Mouse (Mus musculus) CH12.LX (cell line): Measurements from ENCODE around the gene Plekhg2. TPM values are rescaled to one million over a fixed set of nuclear protein-coding genes. Genes with fewer than 3 reads are reported as not detected.
A peak's percentile ranks its signal among the peaks of the same experiment; 100 is the strongest.

Experiments
- DNase-seq: peaks from one replicate; pipeline ENCODE4 v3.0.0-alpha.2; 2013; ENCODE audit errors: extremely low read depth
- H3K27ac ChIP-seq: 2 replicates; pipeline ENCODE4 v1.5.1; 2012; ENCODE audit warnings: low read depth, mild to moderate bottlenecking, control low read depth, moderate library complexity; ENCODE audit not compliant: insufficient read depth
- H3K27me3 ChIP-seq: replicated peaks from 2 replicates; pipeline ENCODE3; 2012; ENCODE audit warnings: inconsistent platforms
- H3K36me3 ChIP-seq, 2 experiments: replicated peaks in 1 of 2; 2 replicates each; pipeline versions ENCODE3 to v1.6.1; 2012; ENCODE audit warnings: inconsistent platforms in 1 of 2, low read length in 1 of 2, mild to moderate bottlenecking in 1 of 2, mixed read lengths in 1 of 2, moderate library complexity in 1 of 2; ENCODE audit not compliant: control insufficient read depth in 1 of 2, insufficient read depth in 1 of 2
- H3K4me1 ChIP-seq, 2 experiments: 2 replicates each; pipeline ENCODE4 v1.6.1; 2012; ENCODE audit warnings: inconsistent platforms in 1 of 2, moderate library complexity in 1 of 2; ENCODE audit not compliant: insufficient read depth in 2 of 2, control insufficient read depth in 1 of 2
- H3K4me2 ChIP-seq: 2 replicates; pipeline ENCODE4 v1.6.1; 2012; ENCODE audit warnings: low read depth, mild to moderate bottlenecking, control low read depth; ENCODE audit not compliant: poor library complexity, insufficient read depth, severe bottlenecking
- H3K4me3 ChIP-seq, 3 experiments: fragments of 150-350 bp in 1 of 3; sonication (generic) in 1 of 3; replicated peaks in 1 of 3; 2 replicates each; pipeline versions ENCODE3 to v1.5.1; 2011 to 2012; ENCODE audit warnings: low read depth in 2 of 3, low read length in 2 of 3, mild to moderate bottlenecking in 2 of 3, moderate library complexity in 2 of 3, control low read depth in 1 of 3, improper control_type of control experiment in 1 of 3, inconsistent platforms in 1 of 3, mixed read lengths in 1 of 3; ENCODE audit not compliant: poor library complexity in 1 of 3
- H3K79me2 ChIP-seq: replicated peaks from 2 replicates; pipeline ENCODE4 v1.6.1; 2012; ENCODE audit warnings: mild to moderate bottlenecking, moderate library complexity; ENCODE audit not compliant: control insufficient read depth, poor library complexity, insufficient read depth, severe bottlenecking; ENCODE audit errors: extremely low read depth
- H3K9ac ChIP-seq: 2 replicates; pipeline ENCODE4 v1.6.1; 2012; ENCODE audit warnings: low read depth, mild to moderate bottlenecking, control low read depth, moderate library complexity; ENCODE audit not compliant: insufficient read depth
- H3K9me3 ChIP-seq: replicated peaks from 2 replicates; pipeline ENCODE3; 2012; ENCODE audit warnings: low read length, inconsistent platforms, mixed read lengths
- BHLHE40 ChIP-seq: IDR thresholded peaks from 2 replicates; pipeline ENCODE4 v1.6.1; 2011; ENCODE audit warnings: mild to moderate bottlenecking, low read depth, low read length, improper control_type of control experiment
- CHD2 ChIP-seq: IDR thresholded peaks from 2 replicates; pipeline ENCODE4 v1.6.1; 2011; ENCODE audit warnings: low read length, improper control_type of control experiment
- ELF1 ChIP-seq: IDR thresholded peaks from 2 replicates; pipeline ENCODE4 v1.6.1; 2014; ENCODE audit warnings: low read depth, mild to moderate bottlenecking, inconsistent platforms, low read length, improper control_type of control experiment
- ETS1 ChIP-seq: conservative IDR thresholded peaks from 2 replicates; pipeline ENCODE4 v1.6.1; 2012; ENCODE audit warnings: low read depth, mild to moderate bottlenecking, inconsistent platforms, low read length, improper control_type of control experiment, moderate library complexity
- IRF4 ChIP-seq: IDR thresholded peaks from 2 replicates; pipeline ENCODE4 v1.6.1; 2014; ENCODE audit warnings: low read depth, mild to moderate bottlenecking, inconsistent platforms, low read length, improper control_type of control experiment
- JUN ChIP-seq: IDR thresholded peaks from 2 replicates; pipeline ENCODE4 v1.6.1; 2011; ENCODE audit warnings: low read depth, mild to moderate bottlenecking, low read length, improper control_type of control experiment, moderate library complexity; ENCODE audit not compliant: insufficient read depth
- JUND ChIP-seq: conservative IDR thresholded peaks from 2 replicates; pipeline ENCODE4 v1.6.1; 2011; ENCODE audit warnings: low read depth, low read length, improper control_type of control experiment
- MAX ChIP-seq: IDR thresholded peaks from 2 replicates; pipeline ENCODE4 v1.6.1; 2011; ENCODE audit warnings: low read length, improper control_type of control experiment
- MAZ ChIP-seq: IDR thresholded peaks from 2 replicates; pipeline ENCODE4 v1.6.1; 2012; ENCODE audit warnings: low read depth, mild to moderate bottlenecking, inconsistent platforms, low read length, improper control_type of control experiment, moderate library complexity
- MEF2A ChIP-seq: IDR thresholded peaks from 2 replicates; pipeline ENCODE4 v1.6.1; 2014; ENCODE audit warnings: low read depth, mild to moderate bottlenecking, inconsistent platforms, low read length, improper control_type of control experiment, borderline replicate concordance
- POLR2A ChIP-seq: IDR thresholded peaks from 2 replicates; pipeline ENCODE4 v1.6.1; 2011; ENCODE audit warnings: low read depth, mild to moderate bottlenecking, improper control_type of control experiment, low read length
- POLR2AphosphoS2 ChIP-seq: IDR thresholded peaks from 2 replicates; pipeline ENCODE4 v1.6.1; 2011; ENCODE audit warnings: low read depth, low read length, improper control_type of control experiment
- RCOR1 ChIP-seq: conservative IDR thresholded peaks from 2 replicates; pipeline ENCODE4 v1.6.1; 2012; ENCODE audit warnings: low read depth, mild to moderate bottlenecking, inconsistent platforms, low read length, improper control_type of control experiment
- TBP ChIP-seq: conservative IDR thresholded peaks from 2 replicates; pipeline ENCODE4 v1.6.1; 2011; ENCODE audit warnings: low read depth, low read length, improper control_type of control experiment
- TCF12 ChIP-seq: IDR thresholded peaks from 2 replicates; pipeline ENCODE4 v1.6.1; 2014; ENCODE audit warnings: low read depth, mild to moderate bottlenecking, inconsistent platforms, low read length, improper control_type of control experiment
- UBTF ChIP-seq: IDR thresholded peaks from 2 replicates; pipeline ENCODE4 v1.6.1; 2012; ENCODE audit warnings: low read depth, mild to moderate bottlenecking, inconsistent platforms, low read length, improper control_type of control experiment, moderate library complexity
- USF1 ChIP-seq: IDR thresholded peaks from 2 replicates; pipeline ENCODE4 v1.6.1; 2014; ENCODE audit warnings: low read depth, mild to moderate bottlenecking, inconsistent platforms, low read length, improper control_type of control experiment
- USF2 ChIP-seq: conservative IDR thresholded peaks from 2 replicates; pipeline ENCODE4 v1.6.1; 2011; ENCODE audit warnings: low read depth, low read length, improper control_type of control experiment
- ZC3H11A ChIP-seq: IDR thresholded peaks from 2 replicates; pipeline ENCODE4 v1.6.1; 2012; ENCODE audit warnings: low read depth, mild to moderate bottlenecking, inconsistent platforms, low read length, improper control_type of control experiment
- ZKSCAN1 ChIP-seq: IDR thresholded peaks from 2 replicates; pipeline ENCODE4 v1.6.1; 2012; ENCODE audit warnings: low read depth, inconsistent platforms, low read length, improper control_type of control experiment, borderline replicate concordance
- ZMIZ1 ChIP-seq: IDR thresholded peaks from 2 replicates; pipeline ENCODE4 v1.6.1; 2012; ENCODE audit warnings: low read depth, mild to moderate bottlenecking, inconsistent platforms, low read length, improper control_type of control experiment
- ZNF384 ChIP-seq: IDR thresholded peaks from 2 replicates; pipeline ENCODE4 v1.6.1; 2012; ENCODE audit warnings: low read depth, low read length, improper control_type of control experiment, inconsistent platforms
- dilution Hi-C: fragments of 300-500 bp; cut with MboI; formaldehyde crosslinking; loops from 2 replicates; pipeline ENCODE4 v1.14.3; 2020; ENCODE audit warnings: low sequenced_read_pairs; ENCODE audit not compliant: extremely low pct_unique_long_range_greater_than_20kb, extremely low pct_ligation_motif_present
- in situ Hi-C: fragments of 300-500 bp; cut with MboI; formaldehyde crosslinking; loops from 3 replicates; pipeline ENCODE4 v1.14.3; 2019; ENCODE audit warnings: low sequenced_read_pairs, low pct_ligation_motif_present, low pct_unique_long_range_greater_than_20kb, mixed read lengths
- polyA plus RNA-seq: library from polyadenylated mRNA; unstranded; fragments of >175 nt; gene quantifications from 2 replicates; pipeline ENCODE4 v1.2.1, GENCODE M21; 2012; ENCODE audit warnings: low read depth; ENCODE audit not compliant: insufficient read length
- total RNA-seq, 2 experiments: library from RNA; depleted of rRNA; stranded (reverse); fragments of 300-350 nt in 1 of 2; fragments of >200 nt in 1 of 2; gene quantifications; 2 replicates each; pipeline ENCODE4 v1.2.3; 2012 to 2014

The Plekhg2 gene
- total and polyA plus RNA-seq, 3 experiments = 0.39 to 5.5 (median 4.7) TPM

GRCm38 (mm10) chr7:28382347-28382951 is 10.1 kb upstream of the Plekhg2 start (continued):
- TF ChIP-seq RCOR1 = no peak; the same call in 1 of the 2 replicates
- no peak for TF ChIP-seq ZKSCAN1
- no peak for TF ChIP-seq ZNF384
- peak; percentile 50; the same call in 1 of the 2 replicates for TF ChIP-seq TCF12
- no peak for TF ChIP-seq UBTF
- peak; percentile 60 for TF ChIP-seq BHLHE40
- no peak for TF ChIP-seq JUND
- TF ChIP-seq ZMIZ1 = no peak
- no peak for TF ChIP-seq USF2
- no peak for TF ChIP-seq JUN
- TF ChIP-seq, all 38 proteins: peak for 10

- Histone ChIP-seq H3K4me3 (peak overlapping the region; percentile 19 to 52 (median 42)), H3K4me2 (peak overlapping the region; percentile 85), H3K27ac (peak overlapping the region; percentile 97), H3K9ac (peak overlapping the region; percentile 80), H3K9me3 (no peaks in the 10 kb centered on the region), H3K27me3 (no peaks in the 10 kb centered on the region), H3K4me1 (peaks cover 37 to 84% of the 10 kb centered on the region in 2 experiments), H3K79me2 (peaks cover 21% of the 10 kb centered on the region), H3K36me3 (peaks cover 11 to 26% of the 10 kb centered on the region in 2 experiments)
- in situ Hi-C loops = no loop called here
- dilution Hi-C loops = no loop called here
- DNase-seq = peak; percentile 88
- TF ChIP-seq MAX = no peak
- TF ChIP-seq MAZ = no peak
- TF ChIP-seq POLR2A = peak; percentile 33; the same call in 1 of the 2 replicates
- no peak for TF ChIP-seq POLR2AphosphoS2
- TF ChIP-seq ETS1 = peak; percentile 85
- TF ChIP-seq ZC3H11A = no peak
- TF ChIP-seq BHLHE40 = peak; percentile 93
- TF ChIP-seq TBP = 0 out of 2 replicates have a peak, but pooled peaks have one; percentile 9
- TF ChIP-seq USF1 = no peak
- peak; percentile 87 for TF ChIP-seq CHD2
- peak; percentile 75 for TF ChIP-seq ELF1
- no peak for TF ChIP-seq RCOR1
- TF ChIP-seq MEF2A = peak; percentile 96
- TF ChIP-seq IRF4 = 0 out of 2 replicates have a peak, but pooled peaks have one; percentile 37
Observed at GRCm38 (mm10) chr7:28381938-28382337, 9.5 kb upstream of the Plekhg2 start.
